Mouse (Mus musculus): Measurements from ENCODE around the gene Dennd6b. TPM values are rescaled to one million over a fixed set of nuclear protein-coding genes. Genes with fewer than 3 reads are reported as not detected.

The Dennd6b gene
- polyA plus RNA-seq, 1 experiment from 2014 or later: 26.7 TPM

- ATAC-seq (replicated peaks; ENCODE audit: low FRiP score): peak; percentile 66
- H3K36me3 ChIP-seq (ENCODE audit: control insufficient read depth, insufficient read depth, low read length): no peaks in the 10 kb centered on the region; the same call in 1 of the 2 replicates
- H3K9me3 ChIP-seq (ENCODE audit: control insufficient read depth, low read length): no peaks in the 10 kb centered on the region
- peak overlapping the region; percentile 59 for H3K9ac ChIP-seq (ENCODE audit: low read length)
- peaks cover 54% of the 10 kb centered on the region for H3K4me1 ChIP-seq (replicated peaks; ENCODE audit: control insufficient read depth, insufficient read depth, low read length)
- peak; percentile 82 for DNase-seq (ENCODE audit: low spot score)
- peak overlapping the region; percentile 99 for H3K4me2 ChIP-seq (ENCODE audit: low read depth, low read length, severe bottlenecking)
- peak overlapping the region; percentile 49 for H3K4me3 ChIP-seq (ENCODE audit: low read depth, low read length)
- peak overlapping the region; percentile 79 for H3K27ac ChIP-seq (ENCODE audit: low read depth, low read length)
- no peaks in the 10 kb centered on the region for H3K27me3 ChIP-seq (ENCODE audit: control insufficient read depth, insufficient read depth, low read length)
- under 1% methylated on average over 65 of the region's 65 CpGs for WGBS
These were observed 23.0 kb downstream of the Dennd6b start for GRCm38 (mm10) chr15:89173024-89173905.

GRCm38 (mm10) chr15:89172276-89172935, 23.9 kb downstream of the Dennd6b start:
- 23% methylated on average over 17 of the region's 17 CpGs for WGBS
- Histone ChIP-seq H3K4me2 (ENCODE audit: low read depth, low read length, severe bottlenecking) (peak overlapping the region; percentile 99), H3K9me3 (ENCODE audit: control insufficient read depth, low read length) (no peaks in the 10 kb centered on the region), H3K4me3 (ENCODE audit: low read depth, low read length) (peak overlapping the region; percentile 49), H3K9ac (ENCODE audit: low read length) (peak overlapping the region; percentile 59), H3K27me3 (ENCODE audit: control insufficient read depth, insufficient read depth, low read length) (no peaks in the 10 kb centered on the region), H3K27ac (ENCODE audit: low read depth, low read length) (peak overlapping the region; percentile 79), H3K36me3 (ENCODE audit: control insufficient read depth, insufficient read depth, low read length) (peaks cover 3% of the 10 kb centered on the region; the same call in 1 of the 2 replicates), H3K4me1 (replicated peaks; ENCODE audit: control insufficient read depth, insufficient read depth, low read length) (peaks cover 47% of the 10 kb centered on the region)
- ATAC-seq (replicated peaks; ENCODE audit: low FRiP score) (no peak), DNase-seq (ENCODE audit: low spot score) (no peak)

GRCm38 (mm10) chr15:89171526-89172051, 24.7 kb downstream of the Dennd6b start:
- H3K4me3 ChIP-seq (ENCODE audit: low read depth, low read length): no peak overlapping the region
- no peaks in the 10 kb centered on the region for H3K9me3 ChIP-seq (ENCODE audit: control insufficient read depth, low read length)
- no peak for DNase-seq (ENCODE audit: low spot score)
- H3K27me3 ChIP-seq (ENCODE audit: control insufficient read depth, insufficient read depth, low read length): no peaks in the 10 kb centered on the region
- ATAC-seq (replicated peaks; ENCODE audit: low FRiP score): no peak
- H3K4me1 ChIP-seq (replicated peaks; ENCODE audit: control insufficient read depth, insufficient read depth, low read length): peaks cover 39% of the 10 kb centered on the region
- no peak overlapping the region for H3K9ac ChIP-seq (ENCODE audit: low read length)
- WGBS: 88% methylated on average over 5 of the region's 5 CpGs
- peaks cover 10% of the 10 kb centered on the region for H3K36me3 ChIP-seq (ENCODE audit: control insufficient read depth, insufficient read depth, low read length)
- no peak overlapping the region for H3K4me2 ChIP-seq (ENCODE audit: low read depth, low read length, severe bottlenecking)
- no peak overlapping the region for H3K27ac ChIP-seq (ENCODE audit: low read depth, low read length)

GRCm38 (mm10) chr15:89170102-89170501, 26.2 kb downstream of the Dennd6b start:
- H3K4me2 ChIP-seq (ENCODE audit: low read depth, low read length, severe bottlenecking): no peak overlapping the region
- peaks cover 13% of the 10 kb centered on the region for H3K36me3 ChIP-seq (ENCODE audit: control insufficient read depth, insufficient read depth, low read length)
- peaks cover 39% of the 10 kb centered on the region for H3K4me1 ChIP-seq (replicated peaks; ENCODE audit: control insufficient read depth, insufficient read depth, low read length)
- ATAC-seq (replicated peaks; ENCODE audit: low FRiP score) (no peak), DNase-seq (ENCODE audit: low spot score) (no peak)
- WGBS: 77% methylated on average over 3 of the region's 3 CpGs
- H3K9me3 ChIP-seq (ENCODE audit: control insufficient read depth, low read length): no peaks in the 10 kb centered on the region
- H3K27ac ChIP-seq (ENCODE audit: low read depth, low read length): no peak overlapping the region
- no peak overlapping the region for H3K4me3 ChIP-seq (ENCODE audit: low read depth, low read length)
- no peaks in the 10 kb centered on the region for H3K27me3 ChIP-seq (ENCODE audit: control insufficient read depth, insufficient read depth, low read length)
- H3K9ac ChIP-seq (ENCODE audit: low read length): no peak overlapping the region

GRCm38 (mm10) chr15:89169431-89169830, 26.9 kb downstream of the Dennd6b start:
- ATAC-seq (replicated peaks; ENCODE audit: low FRiP score): peak; percentile 50; the same call in 1 of the 2 replicates
- peak; percentile 86 for DNase-seq (ENCODE audit: low spot score)
- 4% methylated on average over 10 of the region's 10 CpGs for WGBS
- Histone ChIP-seq H3K4me1 (replicated peaks; ENCODE audit: control insufficient read depth, insufficient read depth, low read length) (peaks cover 36% of the 10 kb centered on the region), H3K4me2 (ENCODE audit: low read depth, low read length, severe bottlenecking) (no peak overlapping the region), H3K9ac (ENCODE audit: low read length) (peak overlapping the region; percentile 16; the same call in 1 of the 2 replicates), H3K36me3 (ENCODE audit: control insufficient read depth, insufficient read depth, low read length) (peaks cover 17% of the 10 kb centered on the region), H3K27ac (ENCODE audit: low read depth, low read length) (no peak overlapping the region), H3K4me3 (ENCODE audit: low read depth, low read length) (no peak overlapping the region), H3K9me3 (ENCODE audit: control insufficient read depth, low read length) (no peaks in the 10 kb centered on the region), H3K27me3 (ENCODE audit: control insufficient read depth, insufficient read depth, low read length) (no peaks in the 10 kb centered on the region)

GRCm38 (mm10) chr15:89168922-89169321, 27.4 kb downstream of the Dennd6b start:
- H3K36me3 ChIP-seq (ENCODE audit: control insufficient read depth, insufficient read depth, low read length): peaks cover 22% of the 10 kb centered on the region
- H3K9ac ChIP-seq (ENCODE audit: low read length): peak overlapping the region; percentile 16; the same call in 1 of the 2 replicates
- peaks cover 31% of the 10 kb centered on the region for H3K4me1 ChIP-seq (replicated peaks; ENCODE audit: control insufficient read depth, insufficient read depth, low read length)
- no peaks in the 10 kb centered on the region for H3K9me3 ChIP-seq (ENCODE audit: control insufficient read depth, low read length)
- no peak overlapping the region for H3K27ac ChIP-seq (ENCODE audit: low read depth, low read length)
- H3K4me2 ChIP-seq (ENCODE audit: low read depth, low read length, severe bottlenecking): no peak overlapping the region
- ATAC-seq (replicated peaks; ENCODE audit: low FRiP score): no peak
- H3K27me3 ChIP-seq (ENCODE audit: control insufficient read depth, insufficient read depth, low read length): no peaks in the 10 kb centered on the region
- no peak for DNase-seq (ENCODE audit: low spot score)
- WGBS: 64% methylated on average over 10 of the region's 10 CpGs
- no peak overlapping the region for H3K4me3 ChIP-seq (ENCODE audit: low read depth, low read length)

- DNase-seq (ENCODE audit: low spot score): no peak
- 94% methylated on average over 12 of the region's 12 CpGs for WGBS
These were observed 30.8 kb downstream of the Dennd6b start for GRCm38 (mm10) chr15:89165478-89165877.

GRCm38 (mm10) chr15:89161397-89161796, 34.9 kb downstream of the Dennd6b start:
- peaks cover 57% of the 10 kb centered on the region for H3K36me3 ChIP-seq (ENCODE audit: control insufficient read depth, insufficient read depth, low read length)
- no peak for ATAC-seq (replicated peaks; ENCODE audit: low FRiP score)
- 83% methylated on average over 9 of the region's 9 CpGs for WGBS
- no peaks in the 10 kb centered on the region for H3K9me3 ChIP-seq (ENCODE audit: control insufficient read depth, low read length)
- no peak overlapping the region for H3K4me2 ChIP-seq (ENCODE audit: low read depth, low read length, severe bottlenecking)
- DNase-seq (ENCODE audit: low spot score): no peak
- H3K27me3 ChIP-seq (ENCODE audit: control insufficient read depth, insufficient read depth, low read length): no peaks in the 10 kb centered on the region
- H3K4me3 ChIP-seq (ENCODE audit: low read depth, low read length): no peak overlapping the region
- no peak overlapping the region for H3K27ac ChIP-seq (ENCODE audit: low read depth, low read length)
- no peaks in the 10 kb centered on the region for H3K4me1 ChIP-seq (replicated peaks; ENCODE audit: control insufficient read depth, insufficient read depth, low read length)
- H3K9ac ChIP-seq (ENCODE audit: low read length): no peak overlapping the region

More at GRCm38 (mm10) chr15:89165478-89165877, 30.8 kb downstream of the Dennd6b start:
- no peaks in the 10 kb centered on the region for H3K9me3 ChIP-seq (ENCODE audit: control insufficient read depth, low read length)
- H3K4me3 ChIP-seq (ENCODE audit: low read depth, low read length): no peak overlapping the region
- H3K27ac ChIP-seq (ENCODE audit: low read depth, low read length): no peak overlapping the region
- no peak overlapping the region for H3K9ac ChIP-seq (ENCODE audit: low read length)
- H3K36me3 ChIP-seq (ENCODE audit: control insufficient read depth, insufficient read depth, low read length): peaks cover 50% of the 10 kb centered on the region
- H3K27me3 ChIP-seq (ENCODE audit: control insufficient read depth, insufficient read depth, low read length): no peaks in the 10 kb centered on the region
- no peak for ATAC-seq (replicated peaks; ENCODE audit: low FRiP score)
- H3K4me1 ChIP-seq (replicated peaks; ENCODE audit: control insufficient read depth, insufficient read depth, low read length): peaks cover 12% of the 10 kb centered on the region; the same call in 1 of the 2 replicates
- H3K4me2 ChIP-seq (ENCODE audit: low read depth, low read length, severe bottlenecking): no peak overlapping the region
